Mouse (Mus musculus): ENCODE measurements around the gene 1700025G04Rik. TPM values are rescaled to one million over a fixed set of nuclear protein-coding genes. Genes with fewer than 3 reads are reported as not detected.

The 1700025G04Rik gene
- total and polyA plus RNA-seq, 3 experiments = 1.5 to 19.5 (median 12.8) TPM

- dilution Hi-C loops (cut with MboI; ENCODE audit: extremely low pct_ligation_motif_present, extremely low pct_unique_long_range_greater_than_20kb, low sequenced_read_pairs) = no loop called here
- TF ChIP-seq MAFK (IDR thresholded peaks at IDR 0.05; ENCODE audit: insufficient replicate concordance, low read length) (no peak), JUN (IDR thresholded peaks at IDR 0.05; ENCODE audit: insufficient read depth, low read depth, low read length) (no peak), ZC3H11A (IDR thresholded peaks at IDR 0.05; ENCODE audit: low read depth, low read length) (no peak)
- no peaks in the 10 kb centered on the region for H3K79me2 ChIP-seq (replicated peaks; ENCODE audit: control insufficient read depth, extremely low read depth, insufficient read depth, poor library complexity, severe bottlenecking)
Observed at GRCm38 (mm10) chr1:151998721-151999206, 91.2 kb downstream of the 1700025G04Rik start.

GRCm38 (mm10) chr1:151997591-151997990 is 92.3 kb downstream of the 1700025G04Rik start:
- no peak overlapping the region for H3K27ac ChIP-seq (ENCODE audit: insufficient read depth, low read depth)
- H3K9ac ChIP-seq (ENCODE audit: insufficient read depth, low read depth) = no peak overlapping the region
- peaks cover 0 to 9% of the 10 kb centered on the region in 2 experiments for H3K36me3 ChIP-seq (replicated peaks in 1 of 2; ENCODE audit: control insufficient read depth in 1 of 2, insufficient read depth in 1 of 2, low read length in 1 of 2)
- no peak overlapping the region for H3K4me2 ChIP-seq (ENCODE audit: insufficient read depth, low read depth, poor library complexity, severe bottlenecking)
- no peak overlapping the region for H3K4me3 ChIP-seq (replicated peaks in 1 of 3; ENCODE audit: low read depth in 2 of 3, low read length in 2 of 3, poor library complexity in 1 of 3)
- TF ChIP-seq IRF4 (IDR thresholded peaks at IDR 0.05; ENCODE audit: low read depth, low read length) = no peak
- in situ Hi-C loops (cut with MboI; ENCODE audit: low pct_ligation_motif_present, low pct_unique_long_range_greater_than_20kb, low sequenced_read_pairs) (no loop called here), dilution Hi-C loops (cut with MboI; ENCODE audit: extremely low pct_ligation_motif_present, extremely low pct_unique_long_range_greater_than_20kb, low sequenced_read_pairs) (no loop called here)
- no peaks in the 10 kb centered on the region for H3K9me3 ChIP-seq (replicated peaks; ENCODE audit: low read length)
- no peaks in the 10 kb centered on the region for H3K79me2 ChIP-seq (replicated peaks; ENCODE audit: control insufficient read depth, extremely low read depth, insufficient read depth, poor library complexity, severe bottlenecking)
- DNase-seq (ENCODE audit: extremely low read depth) = no peak
- no peaks in the 10 kb centered on the region for H3K27me3 ChIP-seq (replicated peaks)
- H3K4me1 ChIP-seq (ENCODE audit: control insufficient read depth in 1 of 2, insufficient read depth in 2 of 2) = peaks cover 0 to 18% of the 10 kb centered on the region in 2 experiments; a peak in 2 of 4 replicates

More at GRCm38 (mm10) chr1:151998721-151999206, 91.2 kb downstream of the 1700025G04Rik start:
- Histone ChIP-seq H3K9ac (ENCODE audit: insufficient read depth, low read depth) (no peak overlapping the region), H3K27ac (ENCODE audit: insufficient read depth, low read depth) (no peak overlapping the region), H3K9me3 (replicated peaks; ENCODE audit: low read length) (no peaks in the 10 kb centered on the region), H3K36me3 (replicated peaks in 1 of 2; ENCODE audit: control insufficient read depth in 1 of 2, insufficient read depth in 1 of 2, low read length in 1 of 2) (peaks cover 0 to 13% of the 10 kb centered on the region in 2 experiments), H3K27me3 (replicated peaks) (no peaks in the 10 kb centered on the region), H3K4me1 (ENCODE audit: control insufficient read depth in 1 of 2, insufficient read depth in 2 of 2) (peaks cover 0 to 18% of the 10 kb centered on the region in 2 experiments; a peak in 2 of 4 replicates), H3K4me2 (ENCODE audit: insufficient read depth, low read depth, poor library complexity, severe bottlenecking) (no peak overlapping the region), H3K4me3 (replicated peaks in 1 of 3; ENCODE audit: low read depth in 2 of 3, low read length in 2 of 3, poor library complexity in 1 of 3) (no peak overlapping the region)
- in situ Hi-C loops (cut with MboI; ENCODE audit: low pct_ligation_motif_present, low pct_unique_long_range_greater_than_20kb, low sequenced_read_pairs) = no loop called here
- no peak for DNase-seq (ENCODE audit: extremely low read depth)

- H3K9ac ChIP-seq (ENCODE audit: insufficient read depth, low read depth) = no peak overlapping the region
- peaks cover 3% of the 10 kb centered on the region for H3K9me3 ChIP-seq (replicated peaks; ENCODE audit: low read length)
- in situ Hi-C loops (cut with MboI; ENCODE audit: low pct_ligation_motif_present, low pct_unique_long_range_greater_than_20kb, low sequenced_read_pairs) (no loop called here), dilution Hi-C loops (cut with MboI; ENCODE audit: extremely low pct_ligation_motif_present, extremely low pct_unique_long_range_greater_than_20kb, low sequenced_read_pairs) (no loop called here)
- no peak overlapping the region for H3K27ac ChIP-seq (ENCODE audit: insufficient read depth, low read depth)
- H3K4me3 ChIP-seq (replicated peaks in 1 of 3; ENCODE audit: low read depth in 2 of 3, low read length in 2 of 3, poor library complexity in 1 of 3) = no peak overlapping the region
- peaks cover 0 to 8% of the 10 kb centered on the region in 2 experiments for H3K36me3 ChIP-seq (replicated peaks in 1 of 2; ENCODE audit: control insufficient read depth in 1 of 2, insufficient read depth in 1 of 2, low read length in 1 of 2)
- no peaks in the 10 kb centered on the region for H3K27me3 ChIP-seq (replicated peaks)
- no peak for TF ChIP-seq ZMIZ1 (IDR thresholded peaks at IDR 0.05; ENCODE audit: low read depth, low read length)
- TF ChIP-seq PAX5 (IDR thresholded peaks at IDR 0.05; ENCODE audit: low read length) = no peak
- no peak for TF ChIP-seq GABPA (IDR thresholded peaks at IDR 0.05; ENCODE audit: insufficient replicate concordance, low read depth, low read length)
- no peak for TF ChIP-seq SMC3 (IDR thresholded peaks at IDR 0.05; ENCODE audit: low read depth, low read length)
- H3K79me2 ChIP-seq (replicated peaks; ENCODE audit: control insufficient read depth, extremely low read depth, insufficient read depth, poor library complexity, severe bottlenecking) = no peaks in the 10 kb centered on the region
- no peak overlapping the region for H3K4me2 ChIP-seq (ENCODE audit: insufficient read depth, low read depth, poor library complexity, severe bottlenecking)
- DNase-seq (ENCODE audit: extremely low read depth) = no peak
- H3K4me1 ChIP-seq (ENCODE audit: control insufficient read depth in 1 of 2, insufficient read depth in 2 of 2) = peaks cover 0 to 18% of the 10 kb centered on the region in 2 experiments; a peak in 2 of 4 replicates
Observed at GRCm38 (mm10) chr1:151995948-151996697, 93.8 kb downstream of the 1700025G04Rik start.
